16 mouse cellular contexts compared by ENCODE assay signal in the genomic region with DNA sequence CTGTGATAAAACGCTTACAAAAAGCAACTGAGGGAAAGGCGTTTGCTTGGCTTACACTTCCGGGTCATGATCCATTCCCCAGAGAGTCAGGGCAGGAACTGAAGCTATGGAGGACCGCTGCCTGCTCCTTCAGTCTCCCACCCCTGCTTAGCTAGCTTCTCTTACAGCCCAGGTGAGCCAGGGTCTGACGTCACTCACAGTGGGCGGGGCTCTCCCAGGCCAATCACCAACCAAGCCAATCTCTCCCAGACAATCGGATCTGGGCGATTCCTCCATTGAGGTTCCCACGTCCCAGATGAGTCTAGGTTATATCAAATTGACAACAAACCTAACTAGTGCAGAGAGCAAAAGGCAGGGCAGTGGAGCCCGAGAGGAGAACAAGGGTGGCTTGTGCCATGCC.
"Had no signal": no experiment of that assay in that cellular context is flagged by ENCODE, and none has a peak within 500 bp of the region (broad histone marks: within the 10 kb centered on the region; RNA-seq: fewer than 3 reads in every experiment).

No protein-coding gene starts in this region.

- H3K4me3 ChIP-seq: limb, embryonic 12.5 days; liver, embryonic 13.5 days; megakaryocyte, embryonic 14.5 days; neural tube, embryonic 15.5 days had no signal

- H3K4me1 ChIP-seq: megakaryocyte, embryonic 14.5 days had no signal

- H3K4me2 ChIP-seq: limb, embryonic 12.5 days; liver, embryonic 13.5 days; midbrain, embryonic 11.5 days; neural tube, embryonic 15.5 days had no signal

- H3K27ac ChIP-seq: limb, embryonic 12.5 days; liver, embryonic 13.5 days; macrophage; neural tube, embryonic 15.5 days had no signal

- H3K9me3 ChIP-seq: limb, embryonic 12.5 days; liver, embryonic 13.5 days; megakaryocyte, embryonic 14.5 days; neural tube, embryonic 15.5 days had no signal

- H3K9ac ChIP-seq: limb, embryonic 12.5 days; liver, embryonic 13.5 days; neural tube, embryonic 15.5 days had no signal

- DNase-seq: kidney, adult 8-10 months; kidney, postnatal 25 days; layer of hippocampus, adult 9-11 months; layer of hippocampus, postnatal 36 days; liver; liver, embryonic 13.5 days; right cerebral cortex, adult 18-20 months; right cerebral cortex, postnatal 25 days; thymus, adult 18-20 months; thymus, postnatal 25 days had no signal

- H3K36me3 ChIP-seq: limb, embryonic 12.5 days; liver, embryonic 13.5 days; neural tube, embryonic 15.5 days had no signal

- ATAC-seq: intestine, embryonic 16.5 days had no signal
